Mouse (Mus musculus): ENCODE measurements at regions not wholly inside any gene's neighbourhood (a gene's known extent, or its start where the extent isn't known, plus 50 kb on each side); places are given as distances from the start of the nearest gene placed in this dataset.

- TF ChIP-seq CTCF (IDR thresholded peaks at IDR 0.05; ENCODE audit: extremely low read depth, insufficient read depth, insufficient read length, insufficient replicate concordance) (no peak), POLR2A (IDR thresholded peaks at IDR 0.05; ENCODE audit: low read depth, low read length) (no peak)
- no peaks in the 10 kb centered on the region for H3K36me3 ChIP-seq (ENCODE audit: control insufficient read depth, insufficient read depth, low read length)
Observed at GRCm38 (mm10) chr16:13054956-13055355, 54.5 kb upstream of the Ercc4 start.

More at GRCm38 (mm10) chr16:13054956-13055355, 54.5 kb upstream of the Ercc4 start:
- no peaks in the 10 kb centered on the region for H3K27me3 ChIP-seq (ENCODE audit: control insufficient read depth, insufficient read depth, low read length)
- WGBS = 82% methylated on average over 7 of the region's 7 CpGs
- H3K4me1 ChIP-seq (ENCODE audit: control insufficient read depth, insufficient read depth, insufficient read length) = no peaks in the 10 kb centered on the region
- no peak overlapping the region for H3K4me3 ChIP-seq (ENCODE audit: extremely low read depth, insufficient read depth, insufficient read length)
- no peak overlapping the region for H3K27ac ChIP-seq (ENCODE audit: insufficient read depth, low read length)
- no peak for DNase-seq (ENCODE audit: low read depth in 1 of 2, low spot score in 2 of 2)
